Mouse (Mus musculus): ENCODE data around the gene Fshr.
"Not testable (repeated sequence)": the region's sequence is repeated elsewhere in the genome, so short reads cannot be mapped to it uniquely, and the experiment has no call there.

Gene Fshr

DNA sequence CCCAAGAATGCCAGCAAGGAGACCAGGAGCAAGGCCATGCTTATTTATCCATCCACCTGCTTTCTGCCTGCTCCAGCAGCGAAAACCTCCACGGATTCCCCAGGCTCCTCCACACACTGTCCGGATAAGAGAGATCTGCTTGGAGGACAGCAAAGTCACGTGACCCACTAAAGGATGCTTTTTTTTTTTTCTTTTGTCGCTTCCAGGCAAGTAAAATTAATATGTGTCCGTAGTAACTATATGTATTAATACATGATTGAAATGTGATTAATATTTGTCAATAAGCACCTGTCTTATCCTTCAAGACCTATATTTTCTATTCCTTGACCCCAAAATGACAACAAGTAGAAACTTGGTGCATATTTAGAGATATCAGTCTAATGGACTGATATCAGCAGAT is at the start of gene Fshr:
Fshr (minus strand) TSS at position 101 of the 400 bp plus-strand sequence.
- no peak for DNase-seq

- DNase-seq = no peak
Observed at GRCm38 (mm10) chr17:89202181-89202580, 1.7 kb upstream of the Fshr start.

- DNase-seq = no peak
Observed at GRCm38 (mm10) chr17:89173545-89173944, 26.9 kb downstream of the Fshr start.

- DNase-seq = no peak
Observed at GRCm38 (mm10) chr17:89164773-89165172, 35.7 kb downstream of the Fshr start.

- DNase-seq = no peak
Observed at GRCm38 (mm10) chr17:89162475-89162874, 38.0 kb downstream of the Fshr start.

- DNase-seq = not testable (repeated sequence)
Observed at GRCm38 (mm10) chr17:89159343-89159742, 41.1 kb downstream of the Fshr start.

GRCm38 (mm10) chr17:89144806-89145205 is 55.7 kb downstream of the Fshr start:
- DNase-seq = no peak

DNA sequence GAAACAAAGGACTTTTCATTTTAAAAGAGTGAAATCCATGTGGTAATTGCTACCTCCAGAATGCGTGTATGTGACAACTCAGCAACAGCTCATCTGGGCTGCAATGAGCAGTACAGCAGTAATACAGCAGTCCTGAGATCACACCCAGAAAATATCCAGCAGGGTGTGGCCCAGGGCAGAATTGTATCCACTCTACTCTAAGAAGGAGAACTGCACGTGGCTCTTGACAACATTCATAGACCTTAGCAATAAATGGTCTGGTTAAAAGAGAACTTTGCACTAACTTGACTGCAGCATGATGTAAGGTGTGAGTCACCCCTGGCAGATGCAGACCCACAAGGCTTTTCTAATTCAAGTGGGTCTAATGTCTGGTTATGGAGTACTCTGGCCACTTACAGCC is 80.5 kb downstream of the Fshr start:
- no peak for DNase-seq

- no peak for DNase-seq
Observed at GRCm38 (mm10) chr17:89119250-89119649, 81.2 kb downstream of the Fshr start.

DNA sequence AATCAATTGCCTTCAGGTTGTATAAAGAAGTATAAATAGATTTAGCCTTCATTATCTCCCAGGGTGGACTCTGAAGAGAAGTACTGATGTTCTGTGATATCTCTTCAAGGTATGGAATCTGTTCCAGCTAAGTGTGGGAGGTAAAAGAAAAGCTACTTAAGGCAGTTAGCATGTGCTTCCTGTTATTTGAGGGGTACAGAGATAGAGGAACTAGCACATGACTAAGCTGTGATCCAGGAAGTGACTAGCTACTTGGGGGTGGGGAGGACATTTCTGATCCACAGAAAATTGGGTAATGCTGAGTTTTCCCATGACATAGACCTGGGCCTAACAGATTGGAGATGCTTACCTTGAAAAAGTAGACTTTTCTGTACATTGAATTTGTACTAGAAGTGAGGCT is 86.5 kb downstream of the Fshr start:
- no peak for DNase-seq

GRCm38 (mm10) chr17:89100719-89101350 is 99.6 kb downstream of the Fshr start:
- DNase-seq = no peak

- DNase-seq = not testable (repeated sequence)
Observed at GRCm38 (mm10) chr17:89099733-89100132, 100.7 kb downstream of the Fshr start.

- DNase-seq = no peak
Observed at GRCm38 (mm10) chr17:89089692-89090475, 110.6 kb downstream of the Fshr start.

DNA sequence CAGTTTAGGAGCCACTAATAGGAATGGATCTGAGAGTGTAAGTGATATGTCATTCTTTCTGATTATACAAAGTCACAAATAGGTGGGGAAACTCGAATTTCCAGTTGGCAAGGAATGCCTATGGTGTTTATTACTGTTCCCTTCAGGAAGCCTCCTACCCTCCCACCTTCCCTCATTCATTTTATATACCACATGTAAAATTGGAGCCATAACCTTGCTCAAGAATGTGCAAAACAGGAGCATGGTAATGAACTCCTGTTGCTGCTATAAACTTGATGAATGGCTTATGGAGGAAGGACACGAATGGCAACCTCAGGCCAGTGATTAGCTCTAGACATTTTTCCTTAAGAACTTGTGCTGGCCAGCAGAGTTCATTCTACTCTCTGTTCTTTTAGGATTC is 117.6 kb downstream of the Fshr start:
- no peak for DNase-seq

- no peak for DNase-seq
Observed at GRCm38 (mm10) chr17:89079706-89080105, 120.8 kb downstream of the Fshr start.

GRCm38 (mm10) chr17:89064327-89065095 is 136.0 kb downstream of the Fshr start:
- DNase-seq = no peak

DNA sequence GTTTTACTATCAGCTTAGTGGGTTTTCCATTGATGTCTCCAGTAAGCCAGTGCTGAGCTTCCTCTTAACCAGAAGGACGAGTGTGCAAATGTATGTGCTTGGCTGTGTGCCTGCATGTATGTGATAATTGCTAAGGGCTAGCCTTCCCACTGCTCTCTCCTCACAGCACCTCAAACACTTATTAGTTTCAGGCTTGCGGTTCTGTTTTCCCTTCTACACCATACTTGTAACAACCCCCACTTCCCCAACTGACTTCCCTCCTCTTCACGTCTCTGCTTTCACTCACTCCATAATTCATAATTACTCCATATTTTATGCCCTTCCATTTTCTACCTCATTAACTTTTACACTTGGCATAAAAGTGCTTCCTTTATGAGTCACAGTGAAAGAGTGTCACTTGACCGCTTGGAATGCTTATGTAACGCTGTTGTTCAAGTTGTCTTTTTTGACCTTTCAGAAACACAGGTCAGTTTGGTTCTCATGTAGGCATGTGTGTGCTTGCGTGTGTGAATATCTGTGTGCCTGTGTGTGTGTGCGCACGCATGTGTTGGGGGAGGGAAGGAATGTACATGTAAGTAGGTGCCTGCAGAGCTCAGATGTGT is 138.0 kb downstream of the Fshr start:
- DNase-seq = peak; percentile 84

- no peak for DNase-seq
Observed at GRCm38 (mm10) chr17:89051031-89051563, 149.4 kb downstream of the Fshr start.

DNA sequence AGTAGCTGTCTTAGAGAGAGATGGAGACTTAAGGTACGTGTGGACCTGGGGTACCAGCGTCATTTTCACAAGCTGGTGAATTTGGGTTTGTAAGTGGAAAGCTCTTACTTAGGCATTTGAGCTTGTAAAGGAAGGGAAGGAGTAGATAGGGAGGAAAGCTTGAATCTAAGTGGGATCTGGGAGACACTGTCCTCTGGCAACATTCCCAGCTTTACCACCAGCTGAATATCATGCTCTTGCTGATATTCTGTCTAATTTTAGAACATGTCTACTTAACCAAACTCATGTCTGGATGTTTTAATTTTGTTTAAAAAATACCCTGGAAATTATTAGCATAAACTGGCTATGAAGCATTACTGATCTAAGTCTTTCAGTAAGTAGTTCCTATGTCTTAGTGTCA is 151.4 kb downstream of the Fshr start:
- no peak for DNase-seq

- no peak for DNase-seq
Observed at GRCm38 (mm10) chr17:89046016-89046415, 154.5 kb downstream of the Fshr start.

DNA sequence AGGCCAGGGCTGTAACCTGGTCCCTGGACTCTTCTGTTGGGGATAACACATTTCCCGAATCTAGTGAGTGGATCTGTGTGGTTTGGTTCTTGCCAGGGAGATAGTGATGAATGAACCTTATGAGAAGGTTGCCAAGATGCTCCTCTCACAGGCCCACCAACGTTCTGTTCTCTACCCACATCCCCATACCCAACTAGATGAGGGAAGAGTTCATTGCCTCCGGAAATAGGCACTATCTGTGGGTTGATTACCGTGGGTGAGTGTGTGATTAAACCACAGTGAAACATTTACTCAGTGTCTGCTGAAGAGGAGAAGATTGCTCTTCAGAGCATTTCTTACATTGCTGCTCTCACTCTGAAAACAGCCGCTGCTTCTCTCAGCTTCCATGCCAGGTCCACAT is 163.8 kb downstream of the Fshr start:
- no peak for DNase-seq

GRCm38 (mm10) chr17:89036049-89036448 is 164.4 kb downstream of the Fshr start:
- no peak for DNase-seq

DNA sequence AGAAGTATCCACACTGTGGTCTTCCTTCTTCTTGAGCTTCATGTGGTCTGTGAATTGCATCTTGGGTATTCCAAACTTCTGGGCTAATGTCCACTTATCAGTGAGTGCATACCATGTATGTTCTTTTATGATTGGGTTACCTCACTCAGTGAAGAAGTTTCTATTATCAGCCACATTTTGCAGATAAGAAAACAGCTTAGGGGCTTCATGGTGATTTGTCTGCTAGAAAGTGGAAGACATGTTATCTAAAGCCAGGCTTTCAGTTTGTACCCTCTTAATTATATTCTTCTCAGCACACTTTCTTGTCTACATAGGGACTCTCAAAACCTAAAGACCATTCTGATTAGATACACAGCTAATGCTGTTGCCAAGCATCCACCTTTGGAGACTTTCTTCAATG is 165.8 kb downstream of the Fshr start:
- no peak for DNase-seq

Measured in heart, adult 11 months (tissue).